Mouse (Mus musculus) liver, adult 2 months (tissue): ENCODE measurements at regions not wholly inside any gene's neighbourhood (a gene's known extent, or its start where the extent isn't known, plus 50 kb on each side); places are given as distances from the start of the nearest gene placed in this dataset.

ENCODE experiments used
- DNase-seq: peaks from one replicate; pipeline ENCODE4 v3.0.0-alpha.2; 2011; ENCODE audit warnings: low read depth, low spot score; ENCODE audit errors: extremely low read depth
- H3K27ac ChIP-seq: fragments of 200-500 bp; replicated peaks from 2 replicates; pipeline ENCODE4 v1.5.1; 2012; ENCODE audit warnings: low read depth, mild to moderate bottlenecking, control low read depth, inconsistent platforms, low read length; ENCODE audit not compliant: insufficient read depth
- H3K27me3 ChIP-seq: fragments of 200-500 bp; 2 replicates; pipeline ENCODE4 v1.6.1; 2012; ENCODE audit warnings: mild to moderate bottlenecking, moderate library complexity, low read length, inconsistent platforms; ENCODE audit not compliant: control insufficient read depth, insufficient read depth
- H3K36me3 ChIP-seq: fragments of 200-500 bp; 2 replicates; pipeline ENCODE4 v1.6.1; 2012; ENCODE audit warnings: low read length, inconsistent platforms; ENCODE audit not compliant: control insufficient read depth, insufficient read depth
- H3K4me1 ChIP-seq: fragments of 200-500 bp; 2 replicates; pipeline ENCODE4 v1.6.1; 2011; ENCODE audit warnings: low read length; ENCODE audit not compliant: control insufficient read depth, insufficient read depth
- H3K4me3 ChIP-seq: fragments of 200-500 bp; 2 replicates; pipeline ENCODE4 v1.5.1; 2011; ENCODE audit warnings: low read depth, mild to moderate bottlenecking, control low read depth, low read length, moderate library complexity; ENCODE audit not compliant: insufficient read depth
- H3K79me2 ChIP-seq: fragments of 200-500 bp; 2 replicates; pipeline ENCODE4 v1.6.1; 2012; ENCODE audit warnings: inconsistent platforms, mild to moderate bottlenecking, low read length, moderate library complexity; ENCODE audit not compliant: control insufficient read depth, insufficient read depth
- H3K9ac ChIP-seq: fragments of 200-500 bp; 2 replicates; pipeline ENCODE4 v1.6.1; 2012; ENCODE audit warnings: low read depth, mild to moderate bottlenecking, control low read depth, inconsistent platforms, low read length
- CTCF ChIP-seq: fragments of 200-500 bp; IDR thresholded peaks from 2 replicates; pipeline ENCODE4 v1.5.1; 2011; ENCODE audit warnings: low read depth, low read length, control low read depth
- POLR2A ChIP-seq: fragments of 200-500 bp; IDR thresholded peaks from 2 replicates; pipeline ENCODE4 v1.6.1; 2011; ENCODE audit warnings: low read length, control low read depth; ENCODE audit not compliant: insufficient read depth; ENCODE audit errors: extremely low read depth
- WGBS: fragments of 180-500 bp; shearing (Covaris S2); methylation state at CpG from one replicate; pipeline ENCODE4 v1.1.7; 2018; 5-methylcytosine and 5-hydroxymethylcytosine counted together

DNA sequence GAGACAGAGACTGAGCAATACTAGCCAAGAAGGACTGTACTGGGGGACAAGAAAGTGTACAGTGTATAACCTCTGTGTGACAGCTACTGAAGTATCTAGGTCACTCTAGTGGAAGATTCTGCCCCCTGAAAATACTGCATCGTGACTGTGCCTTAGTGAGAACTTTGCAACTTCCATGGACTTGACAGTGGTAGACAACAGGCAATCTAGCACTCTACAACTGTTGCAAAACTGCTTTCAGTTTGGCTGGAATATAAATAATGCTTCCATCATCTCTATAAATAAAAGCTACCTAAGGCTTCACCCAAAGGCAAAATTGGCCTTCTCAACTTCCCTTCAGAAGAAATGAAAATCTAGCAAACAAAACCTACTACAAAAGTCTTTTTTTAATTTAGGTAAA lies 74.6 kb upstream of the Tent5a start:
- H3K27ac ChIP-seq: no peak overlapping the region
- no peak for DNase-seq
- no peak overlapping the region for H3K4me3 ChIP-seq
- H3K79me2 ChIP-seq: no peaks in the 10 kb centered on the region
- no peaks in the 10 kb centered on the region for H3K4me1 ChIP-seq
- no peaks in the 10 kb centered on the region for H3K36me3 ChIP-seq
- no peaks in the 10 kb centered on the region for H3K27me3 ChIP-seq
- no peak overlapping the region for H3K9ac ChIP-seq
- 57% methylated on average over 1 of the region's 1 CpGs for WGBS
- TF ChIP-seq CTCF: no peak

DNA sequence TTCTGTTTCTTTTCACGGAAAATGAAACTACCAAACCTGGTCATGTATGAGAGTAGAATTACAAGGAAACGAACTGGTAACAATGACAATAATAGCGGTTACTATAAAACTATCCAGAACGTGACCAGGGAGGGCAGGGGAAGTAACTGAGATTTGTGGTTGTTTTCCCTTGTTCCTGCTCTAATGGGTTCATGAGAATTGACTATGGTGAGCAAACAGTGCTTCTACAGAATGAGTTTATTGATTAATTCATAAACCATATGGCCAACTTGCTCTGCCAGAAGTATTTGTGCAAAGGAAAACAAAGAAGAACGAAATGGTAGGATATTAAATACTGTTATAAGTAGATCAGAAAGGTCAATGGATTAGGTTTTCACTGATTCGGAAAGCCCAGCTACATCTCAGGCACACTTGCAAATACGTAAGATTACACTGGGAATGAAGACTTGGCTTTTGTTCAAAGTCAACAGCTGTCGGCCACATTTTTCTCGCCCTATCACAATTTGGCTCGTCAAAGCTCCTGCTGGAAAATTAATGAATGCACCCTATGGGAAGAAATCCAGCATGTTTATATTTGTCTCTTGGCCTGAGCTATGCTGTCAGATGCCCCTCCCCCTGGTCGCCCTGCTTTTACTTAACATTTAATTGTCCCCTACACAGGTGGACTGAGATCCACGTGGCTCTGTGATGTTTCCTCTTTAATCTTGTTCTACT lies 73.6 kb upstream of the Tent5a start:
- H3K79me2 ChIP-seq: no peaks in the 10 kb centered on the region
- DNase-seq: peak; percentile 32
- no peak for TF ChIP-seq CTCF
- no peak for TF ChIP-seq POLR2A
- no peak overlapping the region for H3K27ac ChIP-seq
- WGBS: 44% methylated on average over 12 of the region's 12 CpGs
- H3K4me3 ChIP-seq: no peak overlapping the region
- H3K9ac ChIP-seq: no peak overlapping the region
- no peaks in the 10 kb centered on the region for H3K27me3 ChIP-seq
- H3K36me3 ChIP-seq: no peaks in the 10 kb centered on the region
- no peaks in the 10 kb centered on the region for H3K4me1 ChIP-seq

GRCm38 (mm10) chr9:85394975-85395374 lies 67.8 kb upstream of the Tent5a start:
- H3K4me3 ChIP-seq: no peak overlapping the region
- DNase-seq: no peak
- no peaks in the 10 kb centered on the region for H3K4me1 ChIP-seq
- WGBS: 65% methylated on average over 6 of the region's 6 CpGs
- no peak overlapping the region for H3K9ac ChIP-seq
- no peak overlapping the region for H3K27ac ChIP-seq
- TF ChIP-seq POLR2A: no peak
- TF ChIP-seq CTCF: no peak
- H3K27me3 ChIP-seq: no peaks in the 10 kb centered on the region; the same call in 1 of the 2 replicates
- no peaks in the 10 kb centered on the region for H3K36me3 ChIP-seq
- no peaks in the 10 kb centered on the region for H3K79me2 ChIP-seq

- H3K36me3 ChIP-seq: no peaks in the 10 kb centered on the region
- H3K9ac ChIP-seq: no peak overlapping the region
- no peaks in the 10 kb centered on the region for H3K79me2 ChIP-seq
- no peaks in the 10 kb centered on the region for H3K4me1 ChIP-seq
- H3K27me3 ChIP-seq: no peaks in the 10 kb centered on the region; the same call in 1 of the 2 replicates
- WGBS: 88% methylated on average over 2 of the region's 2 CpGs
- no peak overlapping the region for H3K4me3 ChIP-seq
- H3K27ac ChIP-seq: no peak overlapping the region
- no peak for DNase-seq
- TF ChIP-seq POLR2A: no peak
- no peak for TF ChIP-seq CTCF
Observed at GRCm38 (mm10) chr9:85391283-85391682, 64.1 kb upstream of the Tent5a start.

DNA sequence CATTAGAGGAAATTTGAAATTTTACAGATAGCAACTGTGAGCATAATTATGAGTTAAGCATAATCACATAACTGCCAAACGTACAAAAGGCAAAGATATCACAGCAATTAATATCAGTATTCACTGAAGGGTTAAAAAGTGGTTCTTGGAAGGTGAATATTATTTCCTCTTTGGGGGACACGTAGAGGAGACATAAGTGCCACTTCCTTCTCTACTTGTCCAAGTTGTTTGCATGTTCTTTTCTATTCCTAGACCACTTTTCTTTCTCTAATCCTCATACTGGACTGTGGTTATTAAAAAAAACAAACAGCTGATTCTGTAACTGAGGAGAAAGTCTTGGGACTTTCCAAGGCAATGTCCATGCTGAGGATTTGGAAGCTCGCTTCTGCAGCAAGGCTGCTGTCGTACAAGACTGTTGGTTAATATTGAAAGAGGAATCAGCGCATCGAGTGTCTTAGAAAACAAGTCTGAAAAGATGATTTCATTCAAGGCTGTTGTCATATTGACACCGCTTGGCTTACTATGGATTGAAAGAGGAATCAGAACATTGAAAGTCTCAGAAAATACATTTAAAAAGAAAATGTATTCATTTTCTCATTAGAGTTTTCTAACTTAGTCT lies 61.7 kb upstream of the Tent5a start:
- Histone ChIP-seq H3K27ac (no peak overlapping the region), H3K4me1 (no peaks in the 10 kb centered on the region), H3K27me3 (no peaks in the 10 kb centered on the region; the same call in 1 of the 2 replicates), H3K36me3 (no peaks in the 10 kb centered on the region), H3K79me2 (no peaks in the 10 kb centered on the region), H3K4me3 (no peak overlapping the region), H3K9ac (no peak overlapping the region)
- DNase-seq: peak; percentile 36
- 78% methylated on average over 7 of the region's 7 CpGs for WGBS
- TF ChIP-seq CTCF: no peak
- TF ChIP-seq POLR2A: no peak

DNA sequence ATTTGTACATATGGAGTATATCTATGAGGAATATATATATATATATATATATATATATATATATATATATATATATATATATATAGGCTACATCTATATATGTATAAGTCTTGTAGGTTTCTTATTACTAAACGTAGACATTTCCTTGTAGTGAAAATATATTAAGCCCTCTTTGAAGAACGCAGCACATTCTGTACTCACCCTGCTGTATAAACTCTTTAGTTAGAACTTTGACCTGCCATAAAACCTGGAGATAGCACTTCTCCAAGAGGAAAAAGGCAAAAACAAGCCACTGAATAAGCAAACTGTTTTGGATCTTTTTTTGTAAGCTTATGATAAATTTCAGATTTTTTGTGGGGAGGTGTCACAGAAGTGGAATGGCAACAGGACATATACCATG lies 55.3 kb upstream of the Tent5a start:
- TF ChIP-seq POLR2A (no peak), CTCF (no peak)
- Histone ChIP-seq H3K27me3 (no peaks in the 10 kb centered on the region), H3K4me1 (no peaks in the 10 kb centered on the region), H3K9ac (no peak overlapping the region), H3K36me3 (no peaks in the 10 kb centered on the region), H3K27ac (no peak overlapping the region), H3K79me2 (no peaks in the 10 kb centered on the region), H3K4me3 (no peak overlapping the region)
- no peak for DNase-seq
- 82% methylated on average over 2 of the region's 2 CpGs for WGBS
